Mouse (Mus musculus): ENCODE measurements at regions not wholly inside any gene's neighbourhood (a gene's known extent, or its start where the extent isn't known, plus 50 kb on each side); places are given as distances from the start of the nearest gene placed in this dataset.

- Histone ChIP-seq H3K4me2 (ENCODE audit: low read depth) (no peak overlapping the region), H3K4me3 (ENCODE audit: low read depth, low read length) (no peak overlapping the region), H3K27ac (ENCODE audit: low read depth, low read length) (no peak overlapping the region), H3K9ac (ENCODE audit: low read length) (no peak overlapping the region), H3K9me3 (ENCODE audit: control insufficient read depth, low read length) (no peaks in the 10 kb centered on the region), H3K27me3 (ENCODE audit: control insufficient read depth, insufficient read depth, low read length) (no peaks in the 10 kb centered on the region), H3K4me1 (ENCODE audit: control insufficient read depth, insufficient read depth, low read length) (no peaks in the 10 kb centered on the region), H3K36me3 (ENCODE audit: control insufficient read depth, insufficient read depth, low read length) (no peaks in the 10 kb centered on the region)
- no peak for ATAC-seq (ENCODE audit: insufficient read depth, low FRiP score, low TSS enrichment)
- DNase-seq (ENCODE audit: low spot score) = no peak
- 96% methylated on average over 2 of the region's 2 CpGs for WGBS
These were observed 271.8 kb downstream of the Gabrg2 start for GRCm38 (mm10) chr11:41728839-41729238.

DNA sequence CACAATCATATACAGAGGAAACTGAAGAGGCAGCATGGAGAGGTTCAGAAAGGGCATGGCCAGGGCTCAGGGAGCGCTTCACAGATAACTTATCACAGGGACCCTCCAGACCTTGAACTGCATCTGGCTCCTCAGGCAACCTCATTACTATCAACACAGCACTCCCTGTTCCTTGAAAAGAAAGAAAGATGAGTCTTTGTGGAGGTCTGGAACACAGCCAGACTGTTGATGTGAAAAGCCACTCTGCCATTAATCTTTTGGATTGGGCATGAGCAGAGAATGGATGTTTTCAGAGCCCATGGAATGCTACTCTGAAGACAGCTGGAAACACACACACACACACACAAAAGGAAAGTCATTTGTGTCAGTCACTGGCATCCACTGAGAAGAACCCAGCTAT lies 284.0 kb downstream of the Gabrg2 start:
- Histone ChIP-seq H3K4me1 (ENCODE audit: control insufficient read depth, insufficient read depth, low read length) (no peaks in the 10 kb centered on the region), H3K9me3 (ENCODE audit: control insufficient read depth, low read length) (no peaks in the 10 kb centered on the region), H3K9ac (ENCODE audit: low read length) (no peak overlapping the region), H3K4me3 (ENCODE audit: low read depth, low read length) (no peak overlapping the region), H3K27ac (ENCODE audit: low read depth, low read length) (no peak overlapping the region), H3K4me2 (ENCODE audit: low read depth) (no peak overlapping the region), H3K27me3 (ENCODE audit: control insufficient read depth, insufficient read depth, low read length) (no peaks in the 10 kb centered on the region), H3K36me3 (ENCODE audit: control insufficient read depth, insufficient read depth, low read length) (no peaks in the 10 kb centered on the region)
- DNase-seq (ENCODE audit: low spot score) (peak; percentile 22), ATAC-seq (ENCODE audit: insufficient read depth, low FRiP score, low TSS enrichment) (peak; percentile 46; the same call in 1 of the 2 replicates)
- 74% methylated on average over 1 of the region's 1 CpGs for WGBS

DNA sequence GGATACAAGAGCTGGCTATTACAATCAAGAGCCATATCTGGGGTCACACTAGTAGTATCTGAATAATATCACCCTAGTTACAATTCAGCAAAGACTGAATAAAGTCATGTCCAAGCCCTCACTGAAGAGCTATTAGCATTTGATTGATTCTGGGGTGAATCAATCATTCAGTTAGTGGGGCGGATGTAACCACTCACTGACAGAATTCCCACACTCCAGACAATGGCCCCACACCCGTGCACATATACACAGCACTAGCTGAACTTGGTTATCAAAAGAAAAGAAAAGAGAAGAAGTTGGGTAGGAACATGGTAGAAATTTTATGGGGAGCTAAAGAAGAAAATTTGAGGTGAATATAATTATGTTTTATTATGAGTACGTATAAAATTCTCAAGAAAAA lies 310.0 kb downstream of the Gabrg2 start:
- Histone ChIP-seq H3K4me3 (ENCODE audit: low read depth, low read length) (no peak overlapping the region), H3K36me3 (ENCODE audit: control insufficient read depth, insufficient read depth, low read length) (no peaks in the 10 kb centered on the region), H3K4me2 (ENCODE audit: low read depth) (no peak overlapping the region), H3K9ac (ENCODE audit: low read length) (no peak overlapping the region), H3K9me3 (ENCODE audit: control insufficient read depth, low read length) (no peaks in the 10 kb centered on the region), H3K27me3 (ENCODE audit: control insufficient read depth, insufficient read depth, low read length) (no peaks in the 10 kb centered on the region), H3K4me1 (ENCODE audit: control insufficient read depth, insufficient read depth, low read length) (no peaks in the 10 kb centered on the region), H3K27ac (ENCODE audit: low read depth, low read length) (no peak overlapping the region)
- WGBS = 56% methylated on average over 3 of the region's 3 CpGs
- DNase-seq (ENCODE audit: low spot score) (no peak), ATAC-seq (ENCODE audit: insufficient read depth, low FRiP score, low TSS enrichment) (0 out of 2 replicates have a peak, but pooled peaks have one; percentile 59)

GRCm38 (mm10) chr11:41682991-41683390 lies 317.7 kb downstream of the Gabrg2 start:
- no peaks in the 10 kb centered on the region for H3K27me3 ChIP-seq (ENCODE audit: control insufficient read depth, insufficient read depth, low read length)
- no peaks in the 10 kb centered on the region for H3K4me1 ChIP-seq (ENCODE audit: control insufficient read depth, insufficient read depth, low read length)
- 30% methylated on average over 1 of the region's 1 CpGs for WGBS
- no peaks in the 10 kb centered on the region for H3K36me3 ChIP-seq (ENCODE audit: control insufficient read depth, insufficient read depth, low read length)
- no peak overlapping the region for H3K4me3 ChIP-seq (ENCODE audit: low read depth, low read length)
- DNase-seq (ENCODE audit: low spot score) = no peak
- no peak overlapping the region for H3K27ac ChIP-seq (ENCODE audit: low read depth, low read length)
- peak; percentile 53; the same call in 1 of the 2 replicates for ATAC-seq (ENCODE audit: insufficient read depth, low FRiP score, low TSS enrichment)
- no peak overlapping the region for H3K4me2 ChIP-seq (ENCODE audit: low read depth)
- H3K9me3 ChIP-seq (ENCODE audit: control insufficient read depth, low read length) = no peaks in the 10 kb centered on the region
- H3K9ac ChIP-seq (ENCODE audit: low read length) = no peak overlapping the region

GRCm38 (mm10) chr11:41652566-41652965 lies 348.1 kb downstream of the Gabrg2 start:
- DNase-seq (ENCODE audit: low spot score) = no peak

GRCm38 (mm10) chr11:41645502-41645891 lies 355.2 kb downstream of the Gabrg2 start:
- Histone ChIP-seq H3K27me3 (ENCODE audit: control insufficient read depth, insufficient read depth, low read length) (no peaks in the 10 kb centered on the region), H3K9me3 (ENCODE audit: control insufficient read depth, low read length) (no peaks in the 10 kb centered on the region), H3K4me1 (ENCODE audit: control insufficient read depth, insufficient read depth, low read length) (no peaks in the 10 kb centered on the region; the same call in 1 of the 2 replicates), H3K4me2 (ENCODE audit: low read depth) (no peak overlapping the region), H3K9ac (ENCODE audit: low read length) (no peak overlapping the region), H3K27ac (ENCODE audit: low read depth, low read length) (no peak overlapping the region), H3K4me3 (ENCODE audit: low read depth, low read length) (no peak overlapping the region), H3K36me3 (ENCODE audit: control insufficient read depth, insufficient read depth, low read length) (no peaks in the 10 kb centered on the region)
- DNase-seq (ENCODE audit: low spot score) (no peak), ATAC-seq (ENCODE audit: insufficient read depth, low FRiP score, low TSS enrichment) (no peak)
- WGBS = 31% methylated on average over 4 of the region's 4 CpGs

More at GRCm38 (mm10) chr11:41652566-41652965, 348.1 kb downstream of the Gabrg2 start:
- no peak overlapping the region for H3K9ac ChIP-seq (ENCODE audit: low read length)
- H3K27ac ChIP-seq (ENCODE audit: low read depth, low read length) = no peak overlapping the region
- H3K4me3 ChIP-seq (ENCODE audit: low read depth, low read length) = no peak overlapping the region
- H3K4me1 ChIP-seq (ENCODE audit: control insufficient read depth, insufficient read depth, low read length) = no peaks in the 10 kb centered on the region
- 87% methylated on average over 1 of the region's 1 CpGs for whole genome bisulfite sequencing
- ATAC-seq (ENCODE audit: insufficient read depth, low FRiP score, low TSS enrichment) = no peak
- H3K4me2 ChIP-seq (ENCODE audit: low read depth) = no peak overlapping the region
- H3K9me3 ChIP-seq (ENCODE audit: control insufficient read depth, low read length) = no peaks in the 10 kb centered on the region
- H3K36me3 ChIP-seq (ENCODE audit: control insufficient read depth, insufficient read depth, low read length) = no peaks in the 10 kb centered on the region
- H3K27me3 ChIP-seq (ENCODE audit: control insufficient read depth, insufficient read depth, low read length) = no peaks in the 10 kb centered on the region

- 29% methylated on average over 7 of the region's 7 CpGs for WGBS
- Histone ChIP-seq H3K9me3 (ENCODE audit: control insufficient read depth, low read length) (no peaks in the 10 kb centered on the region), H3K4me2 (ENCODE audit: low read depth) (no peak overlapping the region), H3K27ac (ENCODE audit: low read depth, low read length) (no peak overlapping the region), H3K27me3 (ENCODE audit: control insufficient read depth, insufficient read depth, low read length) (no peaks in the 10 kb centered on the region), H3K4me1 (ENCODE audit: control insufficient read depth, insufficient read depth, low read length) (no peaks in the 10 kb centered on the region; the same call in 1 of the 2 replicates), H3K4me3 (ENCODE audit: low read depth, low read length) (no peak overlapping the region), H3K9ac (ENCODE audit: low read length) (no peak overlapping the region), H3K36me3 (ENCODE audit: control insufficient read depth, insufficient read depth, low read length) (no peaks in the 10 kb centered on the region)
- DNase-seq (ENCODE audit: low spot score) (peak; percentile 26), ATAC-seq (ENCODE audit: insufficient read depth, low FRiP score, low TSS enrichment) (peak; percentile 56)
These were observed 355.7 kb downstream of the Gabrg2 start for GRCm38 (mm10) chr11:41644725-41645501.

- 48% methylated on average over 3 of the region's 3 CpGs for WGBS
- H3K4me1 ChIP-seq (ENCODE audit: control insufficient read depth, insufficient read depth, low read length) = no peaks in the 10 kb centered on the region; the same call in 1 of the 2 replicates
- no peaks in the 10 kb centered on the region for H3K9me3 ChIP-seq (ENCODE audit: control insufficient read depth, low read length)
- no peak overlapping the region for H3K4me2 ChIP-seq (ENCODE audit: low read depth)
- no peak overlapping the region for H3K9ac ChIP-seq (ENCODE audit: low read length)
- ATAC-seq (ENCODE audit: insufficient read depth, low FRiP score, low TSS enrichment) (0 out of 2 replicates have a peak, but pooled peaks have one; percentile 47), DNase-seq (ENCODE audit: low spot score) (no peak)
- H3K4me3 ChIP-seq (ENCODE audit: low read depth, low read length) = no peak overlapping the region
- no peak overlapping the region for H3K27ac ChIP-seq (ENCODE audit: low read depth, low read length)
- H3K27me3 ChIP-seq (ENCODE audit: control insufficient read depth, insufficient read depth, low read length) = no peaks in the 10 kb centered on the region
- H3K36me3 ChIP-seq (ENCODE audit: control insufficient read depth, insufficient read depth, low read length) = no peaks in the 10 kb centered on the region
These were observed 356.6 kb downstream of the Gabrg2 start for GRCm38 (mm10) chr11:41644083-41644482.

GRCm38 (mm10) chr11:41599006-41599405 lies 401.7 kb downstream of the Gabrg2 start:
- no peak for ATAC-seq (ENCODE audit: insufficient read depth, low FRiP score, low TSS enrichment)
- H3K4me3 ChIP-seq (ENCODE audit: low read depth, low read length) = no peak overlapping the region

More at GRCm38 (mm10) chr11:41599006-41599405, 401.7 kb downstream of the Gabrg2 start:
- no peak overlapping the region for H3K4me2 ChIP-seq (ENCODE audit: low read depth)
- no peaks in the 10 kb centered on the region for H3K9me3 ChIP-seq (ENCODE audit: control insufficient read depth, low read length)
- no peaks in the 10 kb centered on the region for H3K4me1 ChIP-seq (ENCODE audit: control insufficient read depth, insufficient read depth, low read length)
- H3K27ac ChIP-seq (ENCODE audit: low read depth, low read length) = no peak overlapping the region
- no peaks in the 10 kb centered on the region for H3K36me3 ChIP-seq (ENCODE audit: control insufficient read depth, insufficient read depth, low read length)
- 92% methylated on average over 1 of the region's 1 CpGs for WGBS
- H3K27me3 ChIP-seq (ENCODE audit: control insufficient read depth, insufficient read depth, low read length) = no peaks in the 10 kb centered on the region
- no peak overlapping the region for H3K9ac ChIP-seq (ENCODE audit: low read length)
- no peak for DNase-seq (ENCODE audit: low spot score)

All from neural tube, embryonic 11.5 days (tissue).